Mouse (Mus musculus) adrenal gland, postnatal 4 days (tissue): ENCODE data around the gene Mfge8. TPM values are rescaled to one million over a fixed set of nuclear protein-coding genes. Genes with fewer than 3 reads are reported as not detected.
A peak's percentile ranks its signal among the peaks of the same experiment; 100 is the strongest.

Source experiments
- DNase-seq, 2 experiments: peaks; one replicate each; pipeline ENCODE4 v3.0.0; 2021 to 2022; ENCODE audit warnings: low spot score in 2 of 2, mixed read lengths in 2 of 2
- long read RNA-seq, 2 experiments: library from polyadenylated mRNA; stranded (forward); transcript quantifications; one replicate each; pipeline ENCODE4 v2.0.0; 2021
- total RNA-seq, 2 experiments: library from RNA; stranded (reverse); gene quantifications; 2 replicates each; pipeline ENCODE4 v1.2.3; 2021

The Mfge8 gene
- 100 to 1,000 TPM; 327 to 347 TPM for total RNA-seq
- long read RNA-seq, experiment 1, transcript Mfge8-206 (3 exons, 928 nt) = minor isoform, 6 of 425 reads
- long read RNA-seq, experiment 1, transcript Mfge8-209 (6 exons, 2,330 nt) = minor isoform, 11 of 425 reads
- long read RNA-seq, experiment 1, transcript Mfge8-202 (9 exons, 2,008 nt) = major isoform, 330 of 425 reads
- long read RNA-seq, experiment 1, transcript Mfge8-201 (10 exons, 2,125 nt) = minor isoform, 40 of 425 reads
- long read RNA-seq, experiment 1, partial matches to known transcripts = 16 of 425 reads
- long read RNA-seq, experiment 1, other reads (novel, unspliced or antisense) = 22 of 425 reads
- long read RNA-seq, experiment 2, transcript Mfge8-209 (6 exons, 2,330 nt) = minor isoform, 9 of 771 reads
- long read RNA-seq, experiment 2, transcript Mfge8-201 (10 exons, 2,125 nt) = minor isoform, 72 of 771 reads
- long read RNA-seq, experiment 2, transcript Mfge8-202 (9 exons, 2,008 nt) = major isoform, 638 of 771 reads
- long read RNA-seq, experiment 2, partial matches to known transcripts = 25 of 771 reads
- long read RNA-seq, experiment 2, other reads (novel, unspliced or antisense) = 24 of 771 reads

- DNase-seq = peak; percentile 67 to 80
Measured at GRCm38 (mm10) chr7:79148711-79149266, at the start of gene Mfge8. Mfge8 (minus strand) TSS chr7:79149060.

GRCm38 (mm10) chr7:79194560-79195413, 45.9 kb upstream of the Mfge8 start:
- no peak for DNase-seq

DNA sequence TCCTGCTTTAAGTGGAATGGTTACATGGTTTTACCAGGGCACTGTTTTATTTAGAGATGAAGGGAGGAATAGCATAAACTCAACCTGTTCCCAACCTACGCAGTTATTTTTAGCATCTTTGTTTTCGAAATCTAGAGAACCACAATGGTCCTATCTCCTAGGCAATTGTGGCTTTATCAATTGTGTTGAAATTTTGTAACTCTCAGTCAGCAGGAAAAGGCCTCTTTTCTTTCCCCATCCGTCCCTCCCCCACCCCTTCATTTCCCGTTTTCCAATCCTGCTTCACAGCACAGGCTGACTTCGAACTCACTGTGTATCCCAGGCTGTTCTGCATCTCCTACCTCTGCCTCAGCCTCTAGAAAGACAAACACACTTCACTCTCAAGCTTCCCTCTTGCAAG, 45.1 kb upstream of the Mfge8 start:
- no peak for DNase-seq

DNA sequence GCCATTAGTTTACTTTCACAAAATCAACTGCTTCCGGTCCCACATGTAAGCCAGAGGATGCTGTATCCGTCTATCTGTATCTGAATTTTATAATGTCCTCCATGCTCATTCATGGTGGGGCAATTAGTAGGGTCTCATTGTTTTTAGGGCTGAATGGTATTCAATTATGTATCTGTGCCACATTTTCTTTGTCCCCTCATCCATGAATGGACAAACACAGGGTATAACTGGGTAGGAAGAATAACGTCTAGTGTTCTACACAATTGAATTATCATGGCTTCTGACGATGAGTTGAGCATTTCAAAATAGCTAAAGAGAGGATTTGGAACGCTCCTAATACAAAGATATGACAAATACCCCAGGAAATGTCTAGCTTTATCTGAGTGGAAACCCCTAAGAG, 42.6 kb upstream of the Mfge8 start:
- no peak for DNase-seq

GRCm38 (mm10) chr7:79190592-79190991, 41.7 kb upstream of the Mfge8 start:
- no peak for DNase-seq

DNA sequence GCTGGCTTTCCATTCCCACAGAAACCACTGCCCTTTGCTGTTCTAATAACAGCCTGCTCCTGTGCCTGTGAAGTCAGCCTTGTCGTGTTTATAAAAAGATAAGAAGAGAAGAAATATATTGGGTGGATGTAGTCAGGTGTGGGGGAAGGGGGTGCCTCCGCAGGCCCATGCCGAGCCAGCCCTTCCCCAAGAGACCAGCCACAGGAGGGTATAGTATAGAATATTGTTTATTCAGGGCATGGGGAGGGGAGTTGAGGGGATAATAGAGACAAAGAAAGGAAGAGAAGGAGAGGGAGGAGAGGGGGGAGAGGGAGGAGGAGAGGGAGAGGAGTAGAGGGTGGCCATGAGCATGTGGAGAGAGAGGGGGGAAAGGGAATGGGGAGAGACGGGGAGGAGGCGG, 40.4 kb upstream of the Mfge8 start:
- no peak for DNase-seq

GRCm38 (mm10) chr7:79187591-79187990, 38.7 kb upstream of the Mfge8 start:
- DNase-seq = no peak

GRCm38 (mm10) chr7:79183417-79183816, 34.6 kb upstream of the Mfge8 start:
- no peak for DNase-seq

DNA sequence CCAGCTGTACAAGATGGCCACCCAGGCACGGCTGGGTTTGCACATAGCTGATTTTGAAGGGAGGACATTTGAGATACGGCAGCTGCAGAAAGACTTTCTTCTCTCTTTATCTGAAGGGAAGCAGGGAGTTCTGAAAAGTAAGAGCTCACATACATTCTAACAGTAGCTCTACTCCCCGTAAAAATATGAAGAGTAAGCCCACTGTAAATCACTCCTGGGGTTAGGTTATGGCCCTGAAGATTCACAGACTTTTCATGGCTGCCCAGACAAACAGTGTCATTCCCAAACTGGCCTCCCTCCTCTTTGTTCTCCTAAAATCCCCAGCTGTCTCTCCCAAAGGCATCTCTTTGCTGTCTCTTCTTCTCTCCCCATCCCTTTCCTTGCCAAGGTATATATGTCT, 24.9 kb upstream of the Mfge8 start:
- DNase-seq = no peak

DNA sequence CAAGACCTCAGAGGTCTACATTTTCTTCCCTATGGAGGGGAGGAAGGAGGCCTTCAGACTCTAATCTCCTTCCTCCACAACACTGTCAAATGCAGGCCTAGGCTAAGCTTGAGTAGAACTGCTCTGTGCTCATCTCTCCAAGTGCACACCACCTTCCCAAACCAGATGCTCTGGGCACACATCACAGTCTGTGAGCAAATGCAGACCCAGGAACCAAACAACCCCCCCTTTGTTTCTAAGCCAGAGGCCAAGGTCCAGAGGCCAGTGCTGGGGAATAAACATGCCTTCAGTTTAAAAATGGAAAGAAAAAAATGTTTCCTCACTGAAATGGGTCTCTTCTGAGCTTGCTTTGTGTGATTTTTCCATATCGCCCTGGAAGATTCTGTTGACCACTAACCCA, 22.9 kb upstream of the Mfge8 start:
- DNase-seq = no peak

GRCm38 (mm10) chr7:79167006-79167562, 18.2 kb upstream of the Mfge8 start:
- no peak for DNase-seq

DNA sequence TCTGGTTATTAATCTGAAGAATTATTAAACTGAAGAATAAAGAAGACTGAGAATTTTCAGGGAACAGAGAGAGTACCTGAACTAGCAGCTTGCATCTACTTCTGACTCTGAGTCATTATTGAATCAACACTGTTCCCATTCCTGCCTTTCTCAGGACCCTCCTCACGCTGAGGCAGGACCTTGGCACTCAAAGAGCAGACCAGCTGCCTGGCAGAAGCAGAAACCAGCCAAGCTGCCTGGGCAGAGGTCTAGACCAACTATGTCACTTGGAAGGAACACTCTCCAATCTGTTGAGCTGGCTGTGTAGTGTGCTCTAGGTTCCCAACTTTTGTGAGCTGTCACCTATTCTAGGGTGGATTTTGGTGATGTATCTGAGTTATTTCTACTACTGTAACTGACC, 10.5 kb upstream of the Mfge8 start:
- DNase-seq = no peak

GRCm38 (mm10) chr7:79149522-79149921, 662 bp upstream of the Mfge8 start:
- DNase-seq = no peak

- DNase-seq = no peak
Measured at GRCm38 (mm10) chr7:79147931-79148653, 768 bp downstream of the Mfge8 start.

- DNase-seq = no peak
Measured at GRCm38 (mm10) chr7:79147011-79147837, 1.6 kb downstream of the Mfge8 start.

DNA sequence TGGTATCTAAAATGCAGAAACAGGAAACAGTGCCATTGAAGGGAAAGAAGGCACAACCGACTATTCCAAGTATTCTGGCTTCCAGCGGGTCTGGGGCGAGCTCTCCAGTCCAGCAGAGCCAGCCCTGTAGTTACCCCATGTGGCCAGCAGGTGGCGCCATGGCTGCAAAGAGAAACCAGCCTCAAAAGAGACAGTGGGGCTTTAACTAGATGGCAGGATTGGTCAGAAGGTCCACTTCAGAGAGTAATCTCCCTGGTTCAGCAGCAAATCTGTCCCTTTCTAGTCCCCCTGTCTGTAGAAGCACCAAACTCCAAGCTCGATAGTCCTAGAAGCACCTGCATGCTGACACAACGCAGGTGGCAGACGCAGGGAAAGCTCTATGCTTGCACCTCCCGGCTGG, 8.0 kb downstream of the Mfge8 start:
- peak; percentile 37 to 67 for DNase-seq

DNA sequence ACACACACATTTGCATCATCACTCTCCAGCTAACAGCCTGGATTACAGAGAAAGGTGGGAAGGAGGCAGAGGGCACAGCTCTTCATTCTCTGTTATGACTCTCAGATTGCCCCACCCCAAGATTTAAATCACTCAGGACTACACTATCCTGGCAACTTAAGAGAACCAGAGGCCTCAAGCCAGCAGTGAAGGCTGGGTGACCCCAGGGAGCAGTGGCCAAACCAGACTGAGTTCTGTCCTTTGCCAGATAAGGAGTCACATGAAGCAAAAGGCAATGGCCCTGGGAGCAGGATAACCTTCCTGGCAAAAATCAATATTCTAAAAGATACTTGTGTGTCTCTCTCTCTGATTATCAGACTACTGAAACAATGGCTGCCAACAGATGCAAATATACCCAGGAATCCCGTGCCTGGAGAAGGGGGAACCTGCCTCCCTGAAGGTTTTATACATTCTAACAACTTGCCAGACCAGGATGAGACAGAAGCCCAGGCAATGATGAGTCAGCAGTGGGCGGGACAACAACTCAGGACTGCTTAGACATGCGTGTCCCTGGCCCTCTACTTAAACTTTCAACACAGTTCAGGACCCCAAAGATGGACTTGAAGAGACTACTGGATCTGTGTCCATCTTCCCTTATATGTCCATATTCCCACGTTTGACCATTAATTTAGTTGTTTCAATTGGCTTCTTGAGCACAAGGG, 8.8 kb downstream of the Mfge8 start:
- DNase-seq = no peak

GRCm38 (mm10) chr7:79139328-79139824, 9.5 kb downstream of the Mfge8 start:
- no peak for DNase-seq

DNA sequence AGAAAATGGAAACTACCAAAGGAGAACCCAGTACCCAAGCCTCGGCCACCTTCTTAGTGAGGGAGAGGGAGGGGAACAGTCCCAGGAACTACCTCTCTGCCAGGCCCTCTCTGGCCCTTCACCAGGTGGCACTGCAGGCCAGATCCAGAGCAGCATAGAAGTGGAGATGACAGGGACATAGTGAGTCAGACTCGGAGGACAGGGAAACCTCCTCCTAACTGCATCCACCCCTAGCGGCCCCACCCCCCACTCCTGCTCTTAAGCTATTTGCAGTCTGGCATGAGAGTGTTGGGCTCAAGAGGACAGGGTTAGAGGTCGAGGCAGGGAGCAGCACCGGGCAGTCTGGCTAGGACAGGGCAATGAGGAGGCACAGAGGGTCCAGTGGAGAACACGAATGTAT, 15.5 kb downstream of the Mfge8 start:
- no peak for DNase-seq
